Mouse (Mus musculus): ENCODE data around the gene Zfp715.
"Not testable (repeated sequence)": the region's sequence is repeated elsewhere in the genome, so short reads cannot be mapped to it uniquely, and the experiment has no call there.

Zfp715 gene

DNA sequence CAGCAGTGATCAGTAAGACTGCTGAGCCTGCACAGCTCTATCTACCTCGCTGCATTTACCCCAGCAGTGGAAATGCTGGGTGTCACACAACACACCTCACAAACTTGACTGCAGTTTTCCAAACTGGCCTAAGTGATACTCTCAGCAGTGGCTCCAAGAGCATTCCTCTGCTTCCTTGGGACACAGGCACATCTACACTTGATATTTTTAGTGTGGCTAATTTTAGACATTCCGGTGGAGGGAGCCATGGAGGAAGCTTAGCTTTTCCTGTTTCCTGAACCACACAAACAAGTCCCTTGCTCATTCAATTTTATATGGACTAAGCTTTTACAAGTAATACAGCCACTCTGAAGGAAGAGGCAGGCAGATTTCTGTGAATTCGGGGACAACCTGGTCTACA lies 7.9 kb downstream of the Zfp715 start:
- DNase-seq (ENCODE audit: extremely low spot score, low spot score) = no peak

DNA sequence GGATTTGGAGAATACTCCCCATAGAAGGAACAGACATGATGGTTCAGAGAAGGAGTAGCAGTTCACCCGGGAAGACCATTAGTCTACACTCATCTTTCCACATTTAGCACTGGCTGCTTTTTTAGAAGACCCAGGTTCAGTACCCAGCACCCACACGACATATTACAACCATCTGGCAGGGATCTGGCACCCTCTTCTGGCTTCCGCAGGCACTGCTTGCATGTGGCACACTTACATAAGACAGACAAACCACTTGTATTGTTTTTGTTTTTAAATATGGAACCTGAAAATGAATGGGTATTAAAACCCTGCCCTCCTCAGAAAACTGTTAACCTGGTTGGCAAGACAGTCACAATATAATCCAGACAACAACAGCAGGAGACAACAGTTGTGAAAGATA lies 21.6 kb downstream of the Zfp715 start:
- DNase-seq (ENCODE audit: extremely low spot score, low spot score) = no peak

DNA sequence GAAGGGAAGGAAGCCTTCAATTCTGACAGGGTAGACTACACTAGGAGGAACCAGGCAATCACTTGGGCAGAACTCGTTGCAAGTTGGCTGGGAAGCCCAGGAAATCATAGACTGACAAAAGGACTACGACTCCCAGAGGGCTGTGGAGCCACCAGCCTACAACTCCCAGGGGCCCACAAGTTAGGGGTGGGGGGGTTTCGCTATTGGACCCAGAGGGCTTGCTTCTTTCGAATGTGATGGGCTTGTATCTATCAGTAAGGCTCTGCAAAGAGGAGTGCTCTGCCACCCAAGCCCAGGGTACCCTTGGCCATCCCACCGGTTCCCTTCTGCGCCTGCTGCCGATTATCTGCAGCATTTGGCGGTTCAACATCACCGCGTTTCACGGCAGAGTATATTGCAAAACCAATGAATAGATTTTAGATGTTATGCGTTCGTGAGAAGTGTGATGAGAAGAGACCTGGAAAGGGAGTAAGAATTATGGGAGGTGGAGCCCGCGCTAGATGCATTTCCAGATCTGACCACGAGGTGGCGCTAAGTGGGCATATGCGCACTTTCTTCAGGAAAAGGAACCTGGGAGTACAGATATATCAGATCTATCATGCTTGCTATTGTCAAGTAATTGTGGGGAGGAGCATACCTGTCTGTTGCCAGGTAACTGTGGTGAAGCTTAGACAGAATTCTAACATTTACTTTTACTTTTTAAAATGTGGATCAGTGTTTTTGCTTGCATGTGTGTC lies 30.1 kb downstream of the Zfp715 start:
- DNase-seq (ENCODE audit: extremely low spot score, low spot score) = peak; percentile 80

DNA sequence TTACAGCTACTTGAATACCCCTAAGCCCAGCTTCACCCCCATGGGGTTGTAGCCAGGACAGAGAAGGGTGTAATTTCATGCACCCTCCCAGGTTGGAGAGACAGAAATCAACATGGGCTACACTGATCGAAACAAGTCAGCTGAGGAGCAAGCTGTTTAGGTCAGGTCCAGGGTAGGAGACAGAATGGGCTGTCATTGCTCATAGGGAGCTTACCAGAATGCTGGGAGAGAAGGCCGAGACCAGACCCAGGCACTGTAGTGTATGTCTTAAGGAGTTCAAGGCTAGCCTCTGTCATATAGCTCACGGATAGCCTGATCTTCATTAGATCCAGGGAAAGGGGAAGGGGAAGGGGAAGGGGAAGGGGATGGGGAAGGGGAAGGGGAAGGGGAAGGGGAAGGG lies 30.6 kb downstream of the Zfp715 start:
- DNase-seq (ENCODE audit: extremely low spot score, low spot score) = no peak

DNA sequence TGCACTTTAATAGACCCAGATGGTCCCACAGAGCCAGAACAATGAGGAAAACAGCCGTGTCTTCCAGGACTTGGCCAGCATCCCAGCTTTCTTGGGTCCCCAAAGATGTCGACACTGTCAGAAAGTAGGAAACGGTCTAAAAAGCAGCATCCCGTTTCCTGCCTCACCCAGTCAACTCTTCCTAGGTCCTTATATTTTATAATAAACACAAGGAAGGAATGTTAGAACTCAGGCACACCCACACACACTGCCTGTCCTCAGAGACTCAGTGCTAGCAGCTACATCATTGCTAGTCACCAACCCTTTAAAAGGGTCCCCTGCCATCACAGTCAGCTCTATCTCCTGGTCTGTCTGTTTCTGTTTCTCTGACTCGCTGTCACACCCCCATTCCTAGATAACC lies 35.7 kb downstream of the Zfp715 start:
- DNase-seq (ENCODE audit: extremely low spot score, low spot score) = no peak

DNA sequence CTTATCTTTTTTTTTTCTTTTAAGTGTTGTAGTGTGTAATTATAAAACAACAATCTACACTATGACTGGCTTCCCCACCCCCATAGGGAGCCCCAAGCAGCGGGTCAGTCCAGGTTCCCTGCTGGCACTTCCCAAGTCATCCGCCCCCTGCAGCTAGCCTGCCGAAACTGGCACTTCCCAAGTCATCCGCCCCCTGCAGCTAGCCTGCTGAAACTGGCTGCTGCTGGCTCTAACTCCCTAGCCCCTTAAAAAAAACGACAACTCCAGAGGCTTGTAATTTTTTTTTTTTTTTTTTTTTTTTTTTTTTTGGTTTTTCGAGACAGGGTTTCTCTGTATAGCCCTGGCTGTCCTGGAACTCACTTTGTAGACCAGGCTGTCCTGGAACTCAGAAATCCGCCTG lies 36.9 kb downstream of the Zfp715 start:
- DNase-seq (ENCODE audit: extremely low spot score, low spot score) = not testable (repeated sequence)

DNA sequence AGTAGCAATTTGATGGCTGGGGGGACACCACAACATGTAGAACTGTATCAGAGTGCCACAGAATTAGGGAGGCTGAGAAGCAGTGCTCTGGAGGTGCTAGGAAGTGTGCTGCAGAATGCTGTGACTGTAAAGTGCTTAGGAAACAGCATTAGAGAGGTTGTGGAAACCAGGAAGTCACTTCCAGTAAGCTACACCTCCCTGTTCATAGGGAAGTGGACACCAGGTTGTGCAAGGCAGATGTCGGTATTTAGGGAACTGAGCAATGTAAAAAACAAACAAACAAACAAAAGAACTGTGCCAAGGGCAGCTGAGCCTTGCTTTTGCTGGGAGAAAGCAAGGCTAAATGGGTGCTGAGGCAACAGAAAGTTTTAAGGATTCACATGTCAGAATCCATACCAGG lies 39.6 kb downstream of the Zfp715 start:
- no peak for DNase-seq (ENCODE audit: extremely low spot score, low spot score)

DNA sequence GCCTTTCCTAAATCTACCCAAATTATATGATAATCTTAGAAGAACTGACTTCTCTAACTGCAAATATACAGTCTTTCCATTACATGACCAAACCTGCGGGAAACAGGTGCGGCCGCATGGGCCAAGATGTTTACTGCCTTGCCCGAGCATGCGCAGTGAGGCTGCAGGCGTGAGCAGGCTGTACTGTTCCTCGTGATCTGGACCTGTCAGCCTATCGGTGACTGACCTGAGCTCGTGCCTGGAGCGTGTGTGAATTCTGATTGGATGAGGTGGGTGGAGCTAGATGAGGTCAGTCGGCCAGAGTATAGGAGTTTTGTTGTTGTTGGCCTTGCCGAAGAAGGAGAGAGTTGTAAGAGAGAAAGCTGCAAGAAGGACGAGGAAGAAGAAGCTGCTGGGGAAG lies 45.7 kb downstream of the Zfp715 start:
- DNase-seq (ENCODE audit: extremely low spot score, low spot score) = not testable (repeated sequence)

DNA sequence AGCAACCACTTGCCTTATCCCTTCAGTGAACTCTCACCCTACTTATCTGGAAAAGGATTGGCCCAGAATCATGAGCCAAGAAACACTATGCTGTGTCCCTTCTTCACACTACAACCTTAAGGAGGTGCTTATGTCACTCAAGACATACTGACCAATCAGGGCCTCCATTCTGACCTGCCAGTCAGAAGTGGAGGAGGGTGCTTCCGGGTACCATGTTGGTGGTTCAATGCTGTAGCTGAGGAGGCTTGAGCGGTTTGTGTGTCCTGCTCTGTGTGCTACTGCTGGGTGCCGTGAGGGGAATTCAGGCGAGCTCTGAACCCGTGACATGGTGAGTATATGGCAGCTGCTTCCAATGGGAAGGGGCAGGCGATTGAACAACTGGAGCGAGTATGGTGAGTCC lies 59.6 kb downstream of the Zfp715 start:
- no peak for DNase-seq (ENCODE audit: extremely low spot score, low spot score)

DNA sequence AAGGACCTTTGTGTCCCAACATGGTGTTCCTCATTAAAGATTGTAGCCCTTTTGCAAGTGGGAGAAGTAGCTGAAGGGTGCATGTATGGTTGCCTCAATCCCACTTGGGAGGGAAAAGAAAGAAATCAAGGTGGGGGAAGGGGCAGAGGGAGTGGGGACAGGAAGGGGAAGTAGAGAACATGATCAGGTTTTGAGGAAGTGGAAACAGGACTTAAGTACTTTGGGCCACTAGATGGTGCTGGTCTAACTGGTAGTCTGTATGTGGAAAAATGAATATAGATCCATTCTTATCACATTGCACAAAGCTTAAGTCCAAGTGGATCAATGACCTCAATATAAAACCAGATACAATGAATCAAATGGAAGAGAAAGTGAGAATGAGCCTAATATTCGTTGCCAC lies 62.4 kb downstream of the Zfp715 start:
- DNase-seq (ENCODE audit: extremely low spot score, low spot score) = not testable (repeated sequence)
